Mouse (Mus musculus): ENCODE results near the gene Abtb2.

- TF ChIP-seq POLR2A (IDR thresholded peaks at IDR 0.05; ENCODE audit: borderline replicate concordance, extremely low read depth, low read depth, low read length): no peak
- TF ChIP-seq CTCF (IDR thresholded peaks at IDR 0.05; ENCODE audit: insufficient read depth, low read length): peak; percentile 43; the same call in 1 of the 2 replicates
Observed at GRCm38 (mm10) chr2:103564427-103565023, 1.6 kb upstream of the Abtb2 start.
